Mouse (Mus musculus) right cerebral cortex, adult 2 months (tissue): ENCODE data around the gene Ccdc71.

Experiments
- DNase-seq, 2 experiments: peaks; one replicate each; pipeline ENCODE4 v3.0.0; 2021 to 2022; ENCODE audit warnings: low spot score in 2 of 2

The Ccdc71 gene

GRCm38 (mm10) chr9:108460319-108461178, at the start of gene Ccdc71:
Gene Ccdc71, plus strand, starts transcription at chr9:108460527.
- DNase-seq = peak; percentile 88 to 89

GRCm38 (mm10) chr9:108411381-108411942, 48.9 kb upstream of the Ccdc71 start:
- peak; percentile 67 to 75 for DNase-seq

- no peak for DNase-seq
Measured at GRCm38 (mm10) chr9:108412221-108412620, 48.1 kb upstream of the Ccdc71 start.

GRCm38 (mm10) chr9:108428384-108428783, 31.9 kb upstream of the Ccdc71 start, which contains the start of gene Ccdc36:
Gene Ccdc36, minus strand, starts transcription at chr9:108428484.
- DNase-seq = no peak

- no peak for DNase-seq
Measured at GRCm38 (mm10) chr9:108431431-108432067, 28.8 kb upstream of the Ccdc71 start.

- no peak for DNase-seq
Measured at GRCm38 (mm10) chr9:108436182-108436581, 24.1 kb upstream of the Ccdc71 start, which contains the start of gene BC048562. Gene BC048562, plus strand, starts transcription at chr9:108436482.

GRCm38 (mm10) chr9:108439176-108439575, 21.2 kb upstream of the Ccdc71 start:
- no peak for DNase-seq

GRCm38 (mm10) chr9:108440485-108440884, 19.8 kb upstream of the Ccdc71 start:
- DNase-seq = peak; percentile 56 to 66

- DNase-seq = peak; percentile 32 to 62
Measured at GRCm38 (mm10) chr9:108441236-108441919, 18.9 kb upstream of the Ccdc71 start.

GRCm38 (mm10) chr9:108445125-108445524, 15.2 kb upstream of the Ccdc71 start:
- DNase-seq = no peak

- DNase-seq = peak; percentile 69 to 80
Measured at GRCm38 (mm10) chr9:108449860-108450259, 10.5 kb upstream of the Ccdc71 start.

GRCm38 (mm10) chr9:108450292-108451169, 9.8 kb upstream of the Ccdc71 start:
- DNase-seq = peak; percentile 47 to 52

GRCm38 (mm10) chr9:108451170-108451493, 9.2 kb upstream of the Ccdc71 start:
- DNase-seq = no peak

- no peak for DNase-seq
Measured at GRCm38 (mm10) chr9:108451519-108452160, 8.7 kb upstream of the Ccdc71 start.

GRCm38 (mm10) chr9:108452291-108452906, 7.9 kb upstream of the Ccdc71 start:
- DNase-seq = peak; percentile 89 to 92

GRCm38 (mm10) chr9:108452911-108453310, 7.4 kb upstream of the Ccdc71 start:
- no peak for DNase-seq

GRCm38 (mm10) chr9:108453458-108453857, 6.9 kb upstream of the Ccdc71 start:
- DNase-seq = peak; percentile 36 to 40

- DNase-seq = no peak
Measured at GRCm38 (mm10) chr9:108454429-108454828, 5.9 kb upstream of the Ccdc71 start.

- no peak for DNase-seq
Measured at GRCm38 (mm10) chr9:108455747-108456571, 4.4 kb upstream of the Ccdc71 start.
